Mouse (Mus musculus) left cerebral cortex, adult 8-10 months (tissue): ENCODE data around the gene Fam198b. TPM values are rescaled to one million over a fixed set of nuclear protein-coding genes. Genes with fewer than 3 reads are reported as not detected.

ENCODE experiments used
- DNase-seq, 2 experiments: peaks; one replicate each; pipeline ENCODE4 v3.0.0; 2022; ENCODE audit warnings: low spot score in 2 of 2
- total RNA-seq, 4 experiments: library from RNA; stranded (reverse); gene quantifications; 2 replicates each; pipeline ENCODE4 v1.2.4; 2022

The Fam198b gene
- total RNA-seq, 4 experiments from 2014 or later, result 5.8 to 8.0 (median 6.4) TPM

- DNase-seq, result no peak
Observed at GRCm38 (mm10) chr3:79885686-79886356, 1.5 kb downstream of the Fam198b start.

- no peak for DNase-seq
Observed at GRCm38 (mm10) chr3:79886357-79887091, 2.2 kb downstream of the Fam198b start.

- no peak for DNase-seq
Observed at GRCm38 (mm10) chr3:79887161-79887855, 3.0 kb downstream of the Fam198b start.

- DNase-seq, result no peak
Observed at GRCm38 (mm10) chr3:79887966-79888365, 3.6 kb downstream of the Fam198b start.

GRCm38 (mm10) chr3:79897534-79898370 is 13.4 kb downstream of the Fam198b start:
- peak in 1 of 2 experiments; percentile 22 for DNase-seq

- DNase-seq, result no peak
Observed at GRCm38 (mm10) chr3:79898514-79898913, 14.2 kb downstream of the Fam198b start.

- DNase-seq, result no peak
Observed at GRCm38 (mm10) chr3:79899906-79900305, 15.6 kb downstream of the Fam198b start.

GRCm38 (mm10) chr3:79900502-79900901 is 16.2 kb downstream of the Fam198b start:
- no peak for DNase-seq

GRCm38 (mm10) chr3:79901321-79901720 is 17.0 kb downstream of the Fam198b start:
- no peak for DNase-seq

GRCm38 (mm10) chr3:79901734-79902133 is 17.4 kb downstream of the Fam198b start:
- no peak for DNase-seq

GRCm38 (mm10) chr3:79903803-79904202 is 19.5 kb downstream of the Fam198b start:
- no peak for DNase-seq

- no peak for DNase-seq
Observed at GRCm38 (mm10) chr3:79904238-79904757, 20.0 kb downstream of the Fam198b start.

- no peak for DNase-seq
Observed at GRCm38 (mm10) chr3:79905397-79905796, 21.1 kb downstream of the Fam198b start.

GRCm38 (mm10) chr3:79906250-79907045 is 22.1 kb downstream of the Fam198b start:
- no peak for DNase-seq

GRCm38 (mm10) chr3:79907223-79907622 is 22.9 kb downstream of the Fam198b start:
- DNase-seq, result no peak

- no peak for DNase-seq
Observed at GRCm38 (mm10) chr3:79910375-79911141, 26.2 kb downstream of the Fam198b start.

GRCm38 (mm10) chr3:79911166-79911565 is 26.8 kb downstream of the Fam198b start:
- no peak for DNase-seq

- no peak for DNase-seq
Observed at GRCm38 (mm10) chr3:79914012-79914411, 29.7 kb downstream of the Fam198b start.

- no peak for DNase-seq
Observed at GRCm38 (mm10) chr3:79916185-79916584, 31.9 kb downstream of the Fam198b start.
